Mouse (Mus musculus): ENCODE results near the gene Pnp.
"Not testable (repeated sequence)": the region's sequence is repeated elsewhere in the genome, so short reads cannot be mapped to it uniquely, and the experiment has no call there.

Pnp gene

GRCm38 (mm10) chr14:50930754-50931492 is at the start of gene Pnp, which contains the start of gene Pip4p1:
Gene Pnp, plus strand, starts transcription at chr14:50931082.
Gene Pip4p1, minus strand, starts transcription at chr14:50930856.
- DNase-seq (ENCODE audit: low read depth, low spot score) = peak; percentile 98

GRCm38 (mm10) chr14:50891621-50892020 is 39.3 kb upstream of the Pnp start:
- no peak for DNase-seq (ENCODE audit: low read depth, low spot score)

GRCm38 (mm10) chr14:50892091-50892490 is 38.8 kb upstream of the Pnp start:
- no peak for DNase-seq (ENCODE audit: low read depth, low spot score)

GRCm38 (mm10) chr14:50892541-50893459 is 38.1 kb upstream of the Pnp start:
- DNase-seq (ENCODE audit: low read depth, low spot score) = no peak

- DNase-seq (ENCODE audit: low read depth, low spot score) = no peak
These were observed 35.5 kb upstream of the Pnp start for GRCm38 (mm10) chr14:50895407-50895806.

- DNase-seq (ENCODE audit: low read depth, low spot score) = no peak
These were observed 34.7 kb upstream of the Pnp start for GRCm38 (mm10) chr14:50895985-50896746.

GRCm38 (mm10) chr14:50896747-50897373 is 34.0 kb upstream of the Pnp start:
- DNase-seq (ENCODE audit: low read depth, low spot score) = no peak

- no peak for DNase-seq (ENCODE audit: low read depth, low spot score)
These were observed 33.5 kb upstream of the Pnp start, which contains the start of gene Klhl33 for GRCm38 (mm10) chr14:50897374-50897765. Gene Klhl33, minus strand, starts transcription at chr14:50897507.

- not testable (repeated sequence) for DNase-seq (ENCODE audit: low read depth, low spot score)
These were observed 32.9 kb upstream of the Pnp start for GRCm38 (mm10) chr14:50897992-50898391.

- no peak for DNase-seq (ENCODE audit: low read depth, low spot score)
These were observed 26.7 kb upstream of the Pnp start for GRCm38 (mm10) chr14:50903973-50904827.

- DNase-seq (ENCODE audit: low read depth, low spot score) = no peak
These were observed 26.1 kb upstream of the Pnp start for GRCm38 (mm10) chr14:50904828-50905129.

- not testable (repeated sequence) for DNase-seq (ENCODE audit: low read depth, low spot score)
These were observed 25.6 kb upstream of the Pnp start for GRCm38 (mm10) chr14:50905327-50905726.

- DNase-seq (ENCODE audit: low read depth, low spot score) = no peak
These were observed 22.8 kb upstream of the Pnp start for GRCm38 (mm10) chr14:50908126-50908525.

- DNase-seq (ENCODE audit: low read depth, low spot score) = no peak
These were observed 19.5 kb upstream of the Pnp start for GRCm38 (mm10) chr14:50911356-50911755.

- not testable (repeated sequence) for DNase-seq (ENCODE audit: low read depth, low spot score)
These were observed 7.4 kb upstream of the Pnp start for GRCm38 (mm10) chr14:50923437-50923836.

- peak; percentile 92 for DNase-seq (ENCODE audit: low read depth, low spot score)
These were observed 6.4 kb upstream of the Pnp start, which contains the start of the genes Osgep and Apex1 for GRCm38 (mm10) chr14:50924281-50925064. Gene Osgep, minus strand, starts transcription at chr14:50924893. Gene Apex1, plus strand, starts transcription at chr14:50924968.

- no peak for DNase-seq (ENCODE audit: low read depth, low spot score)
These were observed 5.6 kb upstream of the Pnp start for GRCm38 (mm10) chr14:50925111-50925920.

- no peak for DNase-seq (ENCODE audit: low read depth, low spot score)
These were observed 3.5 kb upstream of the Pnp start for GRCm38 (mm10) chr14:50927366-50927765.

- DNase-seq (ENCODE audit: low read depth, low spot score) = no peak
These were observed 931 bp upstream of the Pnp start for GRCm38 (mm10) chr14:50929951-50930350.
